Mouse (Mus musculus): ENCODE results near the gene Bcl9. TPM values are rescaled to one million over a fixed set of nuclear protein-coding genes. Genes with fewer than 3 reads are reported as not detected.

The Bcl9 gene
- polyA plus RNA-seq, 1 experiment from 2014 or later: 78.3 TPM

GRCm38 (mm10) chr3:97232328-97232727 lies 65.4 kb downstream of the Bcl9 start:
- H3K4me1 ChIP-seq (ENCODE audit: control insufficient read depth, insufficient read depth, low read length): peaks cover 9% of the 10 kb centered on the region
- no peak overlapping the region for H3K9ac ChIP-seq (ENCODE audit: low read depth, low read length)
- no peaks in the 10 kb centered on the region for H3K36me3 ChIP-seq (ENCODE audit: control insufficient read depth, insufficient read depth, low read length)
- ATAC-seq: no peak
- 94% methylated on average over 3 of the region's 3 CpGs for WGBS
- H3K4me2 ChIP-seq (ENCODE audit: low read length): no peak overlapping the region
- no peak overlapping the region for H3K27ac ChIP-seq (ENCODE audit: low read length)
- H3K27me3 ChIP-seq (ENCODE audit: control insufficient read depth, insufficient read depth, low read depth, low read length): no peaks in the 10 kb centered on the region
- no peaks in the 10 kb centered on the region for H3K9me3 ChIP-seq (replicated peaks; ENCODE audit: control insufficient read depth, low read length, poor library complexity, severe bottlenecking)
- H3K4me3 ChIP-seq (ENCODE audit: low read depth, low read length): no peak overlapping the region

DNA sequence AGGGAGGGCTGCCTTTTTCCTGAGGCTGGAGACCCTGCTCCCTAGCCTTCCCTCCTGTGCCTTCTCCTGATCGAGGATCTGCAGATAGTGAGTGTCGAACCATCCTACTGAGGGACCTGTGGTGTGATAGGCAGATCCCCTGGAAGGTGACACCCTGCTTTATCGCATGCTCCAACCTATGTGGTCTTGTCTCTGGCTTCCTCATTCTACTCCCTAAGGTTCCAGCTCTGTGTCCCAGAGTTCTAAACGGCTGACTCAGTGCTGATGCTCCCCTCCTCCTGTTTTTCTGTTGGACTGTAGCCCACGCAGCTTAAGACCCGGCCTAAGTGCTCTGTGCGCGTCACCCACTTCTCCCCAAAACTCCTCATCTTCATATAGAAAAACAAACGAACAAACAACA lies 65.9 kb downstream of the Bcl9 start:
- H3K36me3 ChIP-seq (ENCODE audit: control insufficient read depth, insufficient read depth, low read length): no peaks in the 10 kb centered on the region
- H3K27me3 ChIP-seq (ENCODE audit: control insufficient read depth, insufficient read depth, low read depth, low read length): no peaks in the 10 kb centered on the region
- H3K4me3 ChIP-seq (ENCODE audit: low read depth, low read length): no peak overlapping the region
- H3K9me3 ChIP-seq (replicated peaks; ENCODE audit: control insufficient read depth, low read length, poor library complexity, severe bottlenecking): no peaks in the 10 kb centered on the region
- H3K9ac ChIP-seq (ENCODE audit: low read depth, low read length): no peak overlapping the region
- ATAC-seq: no peak
- WGBS: 90% methylated on average over 9 of the region's 9 CpGs
- H3K27ac ChIP-seq (ENCODE audit: low read length): no peak overlapping the region
- no peak overlapping the region for H3K4me2 ChIP-seq (ENCODE audit: low read length)
- H3K4me1 ChIP-seq (ENCODE audit: control insufficient read depth, insufficient read depth, low read length): peaks cover 9% of the 10 kb centered on the region

- H3K4me3 ChIP-seq (ENCODE audit: low read depth, low read length): no peak overlapping the region
- no peak for ATAC-seq
- no peak overlapping the region for H3K9ac ChIP-seq (ENCODE audit: low read depth, low read length)
- no peak overlapping the region for H3K27ac ChIP-seq (ENCODE audit: low read length)
- H3K4me1 ChIP-seq (ENCODE audit: control insufficient read depth, insufficient read depth, low read length): peaks cover 17% of the 10 kb centered on the region
- no peaks in the 10 kb centered on the region for H3K27me3 ChIP-seq (ENCODE audit: control insufficient read depth, insufficient read depth, low read depth, low read length)
- no peaks in the 10 kb centered on the region for H3K9me3 ChIP-seq (replicated peaks; ENCODE audit: control insufficient read depth, low read length, poor library complexity, severe bottlenecking)
- H3K36me3 ChIP-seq (ENCODE audit: control insufficient read depth, insufficient read depth, low read length): no peaks in the 10 kb centered on the region
- no peak overlapping the region for H3K4me2 ChIP-seq (ENCODE audit: low read length)
- WGBS: 97% methylated on average over 5 of the region's 5 CpGs
Measured at GRCm38 (mm10) chr3:97230631-97231404, 66.9 kb downstream of the Bcl9 start.

DNA sequence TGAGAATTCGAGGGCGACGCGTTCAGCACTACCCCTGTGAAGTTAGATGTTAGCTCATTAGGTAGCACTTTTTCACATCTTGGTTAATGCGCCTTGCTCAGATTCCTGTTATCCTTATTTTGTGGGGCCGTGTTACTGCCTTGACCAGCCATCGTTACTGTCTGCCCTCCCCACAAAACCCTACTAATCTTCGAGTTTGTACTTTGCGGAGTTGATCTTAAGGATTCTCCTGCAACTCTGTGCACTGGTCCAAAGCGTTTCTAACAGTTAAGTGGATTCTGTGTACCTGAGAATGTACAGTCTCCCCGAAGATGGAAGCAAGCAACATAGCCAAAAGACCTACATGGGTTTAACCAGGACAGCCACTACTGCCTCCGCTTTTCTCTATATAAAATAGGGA lies 69.3 kb downstream of the Bcl9 start:
- Histone ChIP-seq H3K4me2 (ENCODE audit: low read length) (peak overlapping the region; percentile 72), H3K4me1 (ENCODE audit: control insufficient read depth, insufficient read depth, low read length) (peaks cover 35% of the 10 kb centered on the region), H3K27ac (ENCODE audit: low read length) (peak overlapping the region; percentile 89), H3K4me3 (ENCODE audit: low read depth, low read length) (peak overlapping the region; percentile 90), H3K9me3 (replicated peaks; ENCODE audit: control insufficient read depth, low read length, poor library complexity, severe bottlenecking) (no peaks in the 10 kb centered on the region), H3K36me3 (ENCODE audit: control insufficient read depth, insufficient read depth, low read length) (no peaks in the 10 kb centered on the region), H3K9ac (ENCODE audit: low read depth, low read length) (peak overlapping the region; percentile 93; the same call in 1 of the 2 replicates), H3K27me3 (ENCODE audit: control insufficient read depth, insufficient read depth, low read depth, low read length) (no peaks in the 10 kb centered on the region)
- WGBS: 14% methylated on average over 12 of the region's 12 CpGs
- ATAC-seq: no peak

DNA sequence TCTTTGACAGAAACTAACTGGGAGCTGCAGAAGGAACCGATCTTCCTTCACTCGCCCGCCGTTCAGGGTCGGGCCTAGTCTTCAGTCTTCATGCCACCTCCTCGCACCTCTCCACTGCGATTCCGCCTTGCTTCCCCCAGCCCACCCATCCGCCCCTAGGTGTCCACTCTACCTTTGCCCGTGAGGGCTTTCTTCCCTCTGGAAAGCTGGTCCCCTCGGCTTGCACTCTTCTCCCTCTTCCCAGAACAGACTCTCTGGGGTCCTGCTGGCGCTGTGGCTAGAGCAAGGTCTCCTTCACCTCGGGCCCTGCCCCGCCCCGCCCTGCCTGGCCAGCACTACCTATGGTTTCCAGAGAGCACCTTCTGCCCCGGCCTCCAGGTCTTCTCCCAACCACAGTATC lies 69.7 kb downstream of the Bcl9 start:
- H3K4me2 ChIP-seq (ENCODE audit: low read length): peak overlapping the region; percentile 72
- peak overlapping the region; percentile 93 for H3K9ac ChIP-seq (ENCODE audit: low read depth, low read length)
- H3K36me3 ChIP-seq (ENCODE audit: control insufficient read depth, insufficient read depth, low read length): no peaks in the 10 kb centered on the region
- H3K4me3 ChIP-seq (ENCODE audit: low read depth, low read length): peak overlapping the region; percentile 90
- peak; percentile 59 for ATAC-seq
- H3K4me1 ChIP-seq (ENCODE audit: control insufficient read depth, insufficient read depth, low read length): peaks cover 35% of the 10 kb centered on the region
- 2% methylated on average over 16 of the region's 16 CpGs for WGBS
- H3K27me3 ChIP-seq (ENCODE audit: control insufficient read depth, insufficient read depth, low read depth, low read length): no peaks in the 10 kb centered on the region
- no peaks in the 10 kb centered on the region for H3K9me3 ChIP-seq (replicated peaks; ENCODE audit: control insufficient read depth, low read length, poor library complexity, severe bottlenecking)
- peak overlapping the region; percentile 89 for H3K27ac ChIP-seq (ENCODE audit: low read length)

GRCm38 (mm10) chr3:97227259-97228005 lies 70.3 kb downstream of the Bcl9 start:
- Histone ChIP-seq H3K4me3 (ENCODE audit: low read depth, low read length) (peak overlapping the region; percentile 90), H3K27ac (ENCODE audit: low read length) (peak overlapping the region; percentile 89), H3K9ac (ENCODE audit: low read depth, low read length) (peak overlapping the region; percentile 93), H3K27me3 (ENCODE audit: control insufficient read depth, insufficient read depth, low read depth, low read length) (no peaks in the 10 kb centered on the region), H3K4me2 (ENCODE audit: low read length) (peak overlapping the region; percentile 82), H3K4me1 (ENCODE audit: control insufficient read depth, insufficient read depth, low read length) (peaks cover 35% of the 10 kb centered on the region), H3K9me3 (replicated peaks; ENCODE audit: control insufficient read depth, low read length, poor library complexity, severe bottlenecking) (no peaks in the 10 kb centered on the region), H3K36me3 (ENCODE audit: control insufficient read depth, insufficient read depth, low read length) (no peaks in the 10 kb centered on the region)
- WGBS: 1% methylated on average over 29 of the region's 79 CpGs
- peak; percentile 91 for ATAC-seq

- Histone ChIP-seq H3K36me3 (ENCODE audit: control insufficient read depth, insufficient read depth, low read length) (no peaks in the 10 kb centered on the region), H3K9me3 (replicated peaks; ENCODE audit: control insufficient read depth, low read length, poor library complexity, severe bottlenecking) (no peaks in the 10 kb centered on the region), H3K27ac (ENCODE audit: low read length) (peak overlapping the region; percentile 89), H3K4me3 (ENCODE audit: low read depth, low read length) (peak overlapping the region; percentile 90), H3K4me2 (ENCODE audit: low read length) (peak overlapping the region; percentile 82), H3K9ac (ENCODE audit: low read depth, low read length) (peak overlapping the region; percentile 93), H3K27me3 (ENCODE audit: control insufficient read depth, insufficient read depth, low read depth, low read length) (no peaks in the 10 kb centered on the region), H3K4me1 (ENCODE audit: control insufficient read depth, insufficient read depth, low read length) (peaks cover 35% of the 10 kb centered on the region)
- under 1% methylated on average over 18 of the region's 18 CpGs for WGBS
- peak; percentile 36 for ATAC-seq
Measured at GRCm38 (mm10) chr3:97226719-97227118, 71.0 kb downstream of the Bcl9 start.

- Histone ChIP-seq H3K36me3 (ENCODE audit: control insufficient read depth, insufficient read depth, low read length) (peaks cover 5% of the 10 kb centered on the region; the same call in 1 of the 2 replicates), H3K4me2 (ENCODE audit: low read length) (no peak overlapping the region), H3K4me3 (ENCODE audit: low read depth, low read length) (no peak overlapping the region), H3K9me3 (replicated peaks; ENCODE audit: control insufficient read depth, low read length, poor library complexity, severe bottlenecking) (no peaks in the 10 kb centered on the region), H3K27me3 (ENCODE audit: control insufficient read depth, insufficient read depth, low read depth, low read length) (no peaks in the 10 kb centered on the region), H3K9ac (ENCODE audit: low read depth, low read length) (no peak overlapping the region), H3K27ac (ENCODE audit: low read length) (no peak overlapping the region), H3K4me1 (ENCODE audit: control insufficient read depth, insufficient read depth, low read length) (peaks cover 35% of the 10 kb centered on the region)
- WGBS: 76% methylated on average over 5 of the region's 5 CpGs
- no peak for ATAC-seq
Measured at GRCm38 (mm10) chr3:97225231-97225630, 72.5 kb downstream of the Bcl9 start.

GRCm38 (mm10) chr3:97223261-97223660 lies 74.5 kb downstream of the Bcl9 start:
- Histone ChIP-seq H3K9ac (ENCODE audit: low read depth, low read length) (no peak overlapping the region), H3K9me3 (replicated peaks; ENCODE audit: control insufficient read depth, low read length, poor library complexity, severe bottlenecking) (no peaks in the 10 kb centered on the region), H3K27ac (ENCODE audit: low read length) (no peak overlapping the region), H3K4me1 (ENCODE audit: control insufficient read depth, insufficient read depth, low read length) (peaks cover 29% of the 10 kb centered on the region), H3K4me3 (ENCODE audit: low read depth, low read length) (no peak overlapping the region), H3K27me3 (ENCODE audit: control insufficient read depth, insufficient read depth, low read depth, low read length) (no peaks in the 10 kb centered on the region), H3K36me3 (ENCODE audit: control insufficient read depth, insufficient read depth, low read length) (peaks cover 5% of the 10 kb centered on the region; the same call in 1 of the 2 replicates), H3K4me2 (ENCODE audit: low read length) (no peak overlapping the region)
- WGBS: 71% methylated on average over 9 of the region's 9 CpGs
- no peak for ATAC-seq

All from midbrain, embryonic 16.5 days (tissue).